Mouse (Mus musculus): ENCODE data around the gene Tmem72. TPM values are rescaled to one million over a fixed set of nuclear protein-coding genes. Genes with fewer than 3 reads are reported as not detected.

Tmem72 gene
- total and polyA plus RNA-seq, 3 experiments: 0.01 to 0.04 TPM; not detected in 1

DNA sequence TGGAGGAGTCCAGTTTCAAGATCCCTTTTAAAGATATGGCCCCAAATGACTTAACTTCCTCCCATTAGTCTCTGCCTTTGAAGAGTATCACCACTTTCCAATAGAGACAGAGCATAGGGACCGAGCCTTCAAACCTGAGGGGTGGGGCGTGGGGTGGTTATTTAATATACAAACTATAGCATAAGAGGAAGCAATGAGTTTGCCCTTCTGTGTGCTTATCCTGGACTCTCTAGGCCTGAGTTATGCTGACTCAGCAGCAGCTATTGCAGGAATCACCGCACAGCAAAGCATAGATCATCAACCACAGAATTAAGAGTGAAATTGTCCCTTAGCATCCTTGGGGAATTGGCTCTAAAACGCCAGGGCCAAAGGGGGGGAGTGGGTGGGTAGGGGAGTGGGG lies 16.9 kb upstream of the Tmem72 start:
- DNase-seq (ENCODE audit: low read depth, low spot score): no peak
- no peak overlapping the region for H3K27ac ChIP-seq (ENCODE audit: control insufficient read depth, low read depth, low read length)
- H3K36me3 ChIP-seq (ENCODE audit: control insufficient read depth in 1 of 2, insufficient read depth in 2 of 2, low read length in 2 of 2): no peaks in the 10 kb centered on the region
- H3K4me3 ChIP-seq (ENCODE audit: control insufficient read depth in 1 of 2, insufficient read depth in 1 of 2, low read depth in 2 of 2, low read length in 2 of 2): no peak overlapping the region
- no peaks in the 10 kb centered on the region for H3K27me3 ChIP-seq (ENCODE audit: control insufficient read depth in 1 of 2, insufficient read depth in 2 of 2, low read length in 2 of 2)
- H3K79me2 ChIP-seq (ENCODE audit: control insufficient read depth, insufficient read depth, low read length, poor library complexity): no peaks in the 10 kb centered on the region
- TF ChIP-seq ZNF384 (IDR thresholded peaks at IDR 0.05; ENCODE audit: low read depth, low read length): no peak
- peak; percentile 52; the same call in 1 of the 2 replicates for TF ChIP-seq MAFK (IDR thresholded peaks at IDR 0.05; ENCODE audit: borderline replicate concordance, low read depth, low read length)
- H3K4me1 ChIP-seq (ENCODE audit: control insufficient read depth in 1 of 2, insufficient read depth in 2 of 2, low read length in 2 of 2): no peaks in the 10 kb centered on the region
- no peaks in the 10 kb centered on the region for H3K9me3 ChIP-seq (replicated peaks; ENCODE audit: insufficient read depth, low read length)
- H3K9ac ChIP-seq (ENCODE audit: control insufficient read depth, low read depth, low read length, poor library complexity, severe bottlenecking): no peak overlapping the region

DNA sequence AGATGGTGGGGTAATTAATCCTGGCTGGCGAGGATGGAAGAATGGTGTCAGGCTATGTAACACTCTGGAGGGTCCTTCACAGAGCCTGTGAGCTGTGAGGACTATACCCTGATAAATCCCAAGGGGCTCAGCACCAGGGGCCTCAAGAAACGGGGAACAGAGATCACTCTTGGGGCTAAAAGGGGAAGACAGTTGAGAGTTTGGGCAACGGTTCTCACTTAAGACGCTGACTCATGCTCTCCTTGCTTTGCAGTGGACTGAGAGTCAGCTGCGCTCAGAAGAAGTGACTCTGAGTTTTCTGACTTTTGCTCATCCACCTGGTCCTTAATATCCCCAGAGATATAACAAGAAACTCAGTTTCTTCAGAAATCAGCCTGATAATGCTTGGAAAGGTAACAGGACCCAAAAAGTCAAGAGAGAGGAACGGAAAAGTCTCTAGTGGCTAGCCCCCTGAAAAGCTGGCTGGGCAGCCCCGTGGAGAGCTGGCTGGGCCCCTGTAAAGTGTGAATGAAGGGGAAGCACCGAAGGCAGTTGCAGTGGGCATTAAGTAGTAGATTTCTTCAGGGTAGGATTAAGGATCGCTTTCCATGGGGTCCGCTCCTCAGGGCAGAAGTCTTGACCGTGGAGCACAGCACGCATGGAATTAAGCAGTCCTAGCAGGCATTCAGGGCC lies 7.9 kb upstream of the Tmem72 start:
- no peak overlapping the region for H3K9ac ChIP-seq (ENCODE audit: control insufficient read depth, low read depth, low read length, poor library complexity, severe bottlenecking)
- H3K4me1 ChIP-seq (ENCODE audit: control insufficient read depth in 1 of 2, insufficient read depth in 2 of 2, low read length in 2 of 2): no peaks in the 10 kb centered on the region
- H3K4me3 ChIP-seq (ENCODE audit: control insufficient read depth in 1 of 2, insufficient read depth in 1 of 2, low read depth in 2 of 2, low read length in 2 of 2): no peak overlapping the region
- peak overlapping the region; percentile 15; the same call in 1 of the 2 replicates for H3K27ac ChIP-seq (ENCODE audit: control insufficient read depth, low read depth, low read length)
- no peaks in the 10 kb centered on the region for H3K79me2 ChIP-seq (ENCODE audit: control insufficient read depth, insufficient read depth, low read length, poor library complexity)
- no peaks in the 10 kb centered on the region for H3K27me3 ChIP-seq (ENCODE audit: control insufficient read depth in 1 of 2, insufficient read depth in 2 of 2, low read length in 2 of 2)
- no peaks in the 10 kb centered on the region for H3K36me3 ChIP-seq (ENCODE audit: control insufficient read depth in 1 of 2, insufficient read depth in 2 of 2, low read length in 2 of 2)
- H3K9me3 ChIP-seq (replicated peaks; ENCODE audit: insufficient read depth, low read length): no peaks in the 10 kb centered on the region
- TF ChIP-seq SIN3A (IDR thresholded peaks at IDR 0.05; ENCODE audit: low read length) (no peak), EP300 (IDR thresholded peaks at IDR 0.05; ENCODE audit: low read depth in 1 of 2, low read length in 2 of 2) (0 out of 4 replicates have a peak, but pooled peaks of 1 of the 2 experiments have one; percentile 11)
- DNase-seq (ENCODE audit: low read depth, low spot score): peak; percentile 49

DNA sequence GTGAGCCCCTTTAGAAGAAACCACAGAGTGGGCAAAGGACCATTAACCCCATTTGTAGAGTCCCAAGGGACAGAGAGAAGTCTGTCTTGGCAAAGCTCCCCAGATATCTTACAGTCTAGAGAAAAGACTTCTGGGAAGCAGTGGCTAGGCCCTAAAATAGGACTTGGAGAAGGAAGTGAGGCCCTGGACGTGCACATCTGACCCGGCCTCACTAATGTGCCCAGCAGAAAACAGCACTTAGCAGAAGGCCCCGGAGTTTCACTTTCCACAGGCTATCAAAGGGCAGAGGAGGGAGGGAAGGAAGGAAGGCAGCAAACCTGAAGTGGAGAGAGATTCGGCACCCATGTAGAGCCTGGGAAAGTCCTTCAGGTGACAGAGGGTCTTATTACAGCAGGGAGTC lies 2.2 kb upstream of the Tmem72 start:
- DNase-seq (ENCODE audit: low read depth, low spot score): no peak
- Histone ChIP-seq H3K27ac (ENCODE audit: control insufficient read depth, low read depth, low read length) (no peak overlapping the region), H3K4me3 (ENCODE audit: control insufficient read depth in 1 of 2, insufficient read depth in 1 of 2, low read depth in 2 of 2, low read length in 2 of 2) (no peak overlapping the region), H3K9ac (ENCODE audit: control insufficient read depth, low read depth, low read length, poor library complexity, severe bottlenecking) (no peak overlapping the region), H3K9me3 (replicated peaks; ENCODE audit: insufficient read depth, low read length) (no peaks in the 10 kb centered on the region), H3K4me1 (ENCODE audit: control insufficient read depth in 1 of 2, insufficient read depth in 2 of 2, low read length in 2 of 2) (no peaks in the 10 kb centered on the region), H3K36me3 (ENCODE audit: control insufficient read depth in 1 of 2, insufficient read depth in 2 of 2, low read length in 2 of 2) (no peaks in the 10 kb centered on the region), H3K27me3 (ENCODE audit: control insufficient read depth in 1 of 2, insufficient read depth in 2 of 2, low read length in 2 of 2) (no peaks in the 10 kb centered on the region), H3K79me2 (ENCODE audit: control insufficient read depth, insufficient read depth, low read length, poor library complexity) (no peaks in the 10 kb centered on the region)
- TF ChIP-seq NELFE (IDR thresholded peaks at IDR 0.05; ENCODE audit: low read depth, low read length): no peak
- no peak for TF ChIP-seq HCFC1 (IDR thresholded peaks at IDR 0.05; ENCODE audit: low read depth, low read length)
- TF ChIP-seq ZNF384 (IDR thresholded peaks at IDR 0.05; ENCODE audit: low read depth, low read length): no peak
- TF ChIP-seq MAX (IDR thresholded peaks at IDR 0.05; ENCODE audit: low read length): no peak
- TF ChIP-seq CHD2 (IDR thresholded peaks at IDR 0.05; ENCODE audit: low read length): no peak
- no peak for TF ChIP-seq E2F4 (IDR thresholded peaks at IDR 0.05; ENCODE audit: borderline replicate concordance, low read depth, low read length)
- no peak for TF ChIP-seq SMC3 (IDR thresholded peaks at IDR 0.05; ENCODE audit: low read depth, low read length)
- TF ChIP-seq ZC3H11A (IDR thresholded peaks at IDR 0.05; ENCODE audit: low read depth, low read length): no peak
- no peak for TF ChIP-seq SIN3A (IDR thresholded peaks at IDR 0.05; ENCODE audit: low read length)
- TF ChIP-seq USF1 (IDR thresholded peaks at IDR 0.05; ENCODE audit: low read depth, low read length): no peak
- TF ChIP-seq USF2 (IDR thresholded peaks at IDR 0.05; ENCODE audit: borderline replicate concordance in 1 of 2, insufficient read depth in 1 of 2, low read depth in 1 of 2, low read length in 2 of 2): no peak
- no peak for TF ChIP-seq TBP (IDR thresholded peaks at IDR 0.05; ENCODE audit: low read depth, low read length)
- TF ChIP-seq ZMIZ1 (IDR thresholded peaks at IDR 0.05; ENCODE audit: low read depth, low read length): no peak
- no peak for TF ChIP-seq CTCF (IDR thresholded peaks at IDR 0.05 in 2 of 3, conservative IDR thresholded peaks at IDR 0.05 in 1 of 3; ENCODE audit: control insufficient read depth in 1 of 3, insufficient read depth in 1 of 3, low read depth in 2 of 3, low read length in 3 of 3, poor library complexity in 1 of 3, severe bottlenecking in 1 of 3)
- no peak for TF ChIP-seq CHD1 (IDR thresholded peaks at IDR 0.05; ENCODE audit: low read depth, low read length)
- TF ChIP-seq MYB (IDR thresholded peaks at IDR 0.05; ENCODE audit: low read depth, low read length): no peak
- no peak for TF ChIP-seq MXI1 (IDR thresholded peaks at IDR 0.05; ENCODE audit: low read depth, low read length)
